Mouse (Mus musculus) E14TG2a.4 (cell line): ENCODE measurements around the gene Chit1.

ENCODE experiments used
- CTCF ChIP-seq: conservative IDR thresholded peaks from 2 replicates; pipeline ENCODE4 v1.5.1; 2014; ENCODE audit warnings: low read length
- NANOG ChIP-seq: IDR thresholded peaks from 2 replicates; pipeline ENCODE4 v1.6.1; 2014; ENCODE audit warnings: borderline replicate concordance, low read length, mixed read lengths
- POU5F1 ChIP-seq: IDR thresholded peaks from 2 replicates; pipeline ENCODE4 v1.6.1; 2014; ENCODE audit warnings: low read length, borderline replicate concordance

- no peak for TF ChIP-seq CTCF
- TF ChIP-seq POU5F1: no peak
- no peak for TF ChIP-seq NANOG
Observed at GRCm38 (mm10) chr1:134097956-134098725, 12.9 kb upstream of the Chit1 start.
